Mouse (Mus musculus) CD4-positive, CD25-positive, alpha-beta regulatory T cell, adult 4 months (primary cell): ENCODE results near the gene Zdhhc6. TPM values are rescaled to one million over a fixed set of nuclear protein-coding genes. Genes with fewer than 3 reads are reported as not detected.

Experiments
- ATAC-seq: one replicate; pipeline ENCODE4 v1.8.0; 2017
- polyA plus RNA-seq, 2 experiments: library from polyadenylated mRNA; unstranded; fragments of 100-300 nt; shearing (Covaris generic); gene quantifications; one replicate each; pipeline ENCODE4 v1.2.1; 2017

Gene Zdhhc6
- polyA plus RNA-seq, 2 experiments from 2014 or later = 61.9 to 69.0 TPM

DNA sequence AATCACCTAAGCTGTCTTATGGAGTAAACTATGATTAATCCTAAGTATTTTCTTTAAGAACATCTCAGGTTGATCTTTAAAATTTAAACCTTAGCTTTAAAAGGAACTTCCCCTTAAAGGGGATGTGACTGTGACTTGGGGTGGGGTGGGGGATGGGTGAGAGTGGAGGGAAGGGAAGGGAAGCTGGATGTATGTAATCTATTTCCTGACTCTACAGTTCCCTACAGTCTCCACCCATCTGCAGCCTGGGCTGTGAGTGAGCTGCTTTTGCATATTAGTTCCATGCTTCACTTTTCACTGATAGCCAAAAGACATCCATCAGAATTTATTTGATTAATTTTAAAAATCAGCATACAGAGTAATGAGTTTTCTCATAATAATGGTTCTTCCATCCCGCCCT is 16.5 kb downstream of the Zdhhc6 start:
- ATAC-seq = no peak

DNA sequence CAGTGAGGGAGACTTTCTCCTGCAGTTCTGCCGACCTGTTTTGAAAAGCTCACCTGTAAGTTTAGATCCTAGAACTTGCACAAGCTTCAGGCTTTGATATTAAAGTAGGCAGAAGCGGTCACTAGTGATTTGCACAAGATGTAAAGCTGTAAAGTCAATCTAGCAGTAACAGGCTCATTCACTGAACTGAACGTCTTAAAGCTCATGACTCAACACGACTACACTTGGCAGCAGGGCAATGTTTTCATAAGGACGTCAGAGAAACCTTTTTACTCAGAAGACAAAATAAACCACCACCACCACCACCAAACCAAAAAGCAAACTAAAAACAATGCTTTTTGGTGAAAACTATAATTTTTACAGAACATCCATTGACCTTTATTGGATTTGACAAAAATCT is 17.9 kb downstream of the Zdhhc6 start:
- ATAC-seq = no peak

DNA sequence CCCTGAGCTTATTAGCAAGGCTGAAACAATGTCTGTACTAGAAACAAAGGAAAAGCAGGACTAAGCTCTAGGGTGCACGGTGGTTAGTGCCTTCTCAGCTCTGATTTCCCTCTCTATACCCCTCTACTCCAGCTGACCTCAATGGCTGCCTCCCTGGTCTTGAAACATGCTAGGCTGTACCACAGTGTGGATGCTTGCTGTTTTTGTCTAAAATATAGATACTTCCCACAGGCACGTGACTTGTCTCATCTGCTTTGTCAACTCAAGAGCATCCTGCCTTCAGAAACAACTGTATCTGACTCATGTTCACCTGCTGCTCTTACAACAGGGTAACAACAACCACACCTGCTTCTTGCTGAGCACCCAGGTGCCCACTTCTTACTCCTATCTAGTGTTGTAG is 18.3 kb downstream of the Zdhhc6 start:
- no peak for ATAC-seq

DNA sequence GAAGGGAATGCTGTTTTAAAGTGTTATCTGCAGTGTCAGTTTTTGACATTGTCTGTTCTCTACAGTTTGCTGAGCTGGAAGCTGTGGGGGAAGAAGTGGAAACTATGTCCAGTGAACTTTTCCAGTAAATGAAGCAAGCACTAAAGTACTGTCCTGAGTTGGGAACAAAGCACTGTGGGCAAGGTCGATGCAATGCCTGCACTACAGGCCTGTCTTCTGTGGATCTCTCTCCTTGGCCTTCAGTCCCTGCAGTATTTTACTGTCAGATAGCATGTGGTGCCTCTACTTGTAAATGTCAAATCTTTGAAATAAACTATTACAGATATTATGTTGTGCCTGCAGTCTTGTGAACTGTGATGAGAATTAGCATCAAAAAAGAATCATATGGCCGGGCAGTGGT is 19.5 kb downstream of the Zdhhc6 start:
- no peak for ATAC-seq

DNA sequence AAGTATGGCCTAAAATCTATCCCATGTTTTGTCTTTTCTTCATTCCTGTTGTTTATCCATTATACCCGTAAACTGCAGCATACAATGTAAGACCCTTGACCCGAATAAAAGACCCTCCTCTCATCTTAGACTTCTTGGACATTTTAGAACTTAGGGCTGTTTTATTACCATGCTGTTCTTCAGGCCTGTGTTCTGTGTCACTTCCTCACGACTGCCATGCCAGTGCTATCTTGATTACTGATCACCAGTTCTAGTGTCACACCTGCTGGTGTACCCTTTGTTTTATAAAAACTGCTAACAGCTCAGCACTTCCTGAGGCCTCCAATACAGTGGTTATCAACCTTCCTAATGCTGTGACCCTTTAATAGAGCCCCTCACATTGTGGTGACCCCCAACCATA is 20.3 kb downstream of the Zdhhc6 start:
- no peak for ATAC-seq

DNA sequence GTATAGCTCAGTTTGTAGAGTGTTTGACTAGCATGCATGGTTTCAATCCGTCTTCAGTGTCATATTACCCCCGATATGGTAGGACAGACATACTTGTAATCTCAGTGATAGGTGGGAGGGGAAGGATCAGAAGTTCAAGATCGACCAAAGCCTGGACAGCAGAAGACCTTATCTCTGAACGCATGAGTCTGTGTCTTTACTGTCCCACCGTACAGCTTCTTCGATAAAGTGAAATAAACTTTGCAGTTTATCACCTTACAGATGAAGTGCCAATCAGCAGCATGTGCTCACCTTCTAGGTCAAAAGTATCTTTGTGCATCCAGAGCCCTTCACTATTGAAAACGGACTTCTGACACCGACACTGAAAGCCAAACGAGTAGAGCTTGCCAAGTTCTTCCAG is 20.8 kb downstream of the Zdhhc6 start:
- ATAC-seq = no peak

DNA sequence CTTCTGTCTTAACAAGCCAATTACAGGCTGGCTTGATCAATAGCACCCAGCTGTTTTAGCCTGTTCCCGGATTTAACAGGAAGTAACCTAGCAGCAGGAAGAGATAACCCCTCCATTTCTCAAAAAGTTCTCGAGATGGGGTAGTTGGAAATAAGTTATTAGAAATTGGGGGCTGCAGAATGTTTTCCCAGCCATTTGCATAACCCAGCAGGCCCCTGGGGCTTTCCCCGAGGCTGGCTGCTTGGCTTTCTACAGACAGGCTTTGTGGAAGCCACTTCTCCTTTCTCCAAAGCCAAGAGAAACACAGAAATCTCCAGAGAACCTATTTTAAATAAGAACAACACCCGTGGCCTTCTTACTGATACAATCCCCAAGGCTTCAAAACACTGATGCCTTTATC is 22.7 kb downstream of the Zdhhc6 start:
- ATAC-seq = no peak

DNA sequence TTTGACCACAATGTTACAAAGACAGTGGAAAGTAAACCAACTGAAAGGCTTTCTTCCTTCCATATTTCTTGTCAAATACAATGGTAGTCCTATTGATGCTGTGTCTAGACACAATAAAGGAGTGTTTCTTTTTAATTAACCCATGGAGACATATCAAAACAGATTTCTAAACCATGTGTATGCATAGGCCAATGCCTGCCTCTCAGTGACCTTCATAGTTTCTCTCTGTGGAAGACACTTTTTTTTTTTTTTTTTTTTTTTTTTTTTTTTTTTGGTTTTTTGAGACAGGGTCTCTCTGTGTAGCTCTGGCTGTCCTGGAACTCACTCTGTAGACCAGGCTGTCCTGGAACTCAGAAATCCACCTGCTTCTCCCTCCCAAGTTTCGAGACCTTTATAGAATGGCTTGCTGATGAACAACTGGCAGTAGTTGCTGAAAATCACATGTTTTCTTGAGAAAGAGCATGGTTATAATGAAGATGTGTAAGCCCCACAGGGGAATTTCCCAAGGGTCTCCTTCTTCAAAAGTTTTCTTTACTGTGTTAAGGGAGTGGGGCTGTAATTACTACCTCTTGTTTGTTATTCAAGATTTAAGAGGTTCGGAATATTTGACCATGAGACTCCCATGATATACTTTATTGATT is 23.5 kb downstream of the Zdhhc6 start:
- ATAC-seq = no peak

DNA sequence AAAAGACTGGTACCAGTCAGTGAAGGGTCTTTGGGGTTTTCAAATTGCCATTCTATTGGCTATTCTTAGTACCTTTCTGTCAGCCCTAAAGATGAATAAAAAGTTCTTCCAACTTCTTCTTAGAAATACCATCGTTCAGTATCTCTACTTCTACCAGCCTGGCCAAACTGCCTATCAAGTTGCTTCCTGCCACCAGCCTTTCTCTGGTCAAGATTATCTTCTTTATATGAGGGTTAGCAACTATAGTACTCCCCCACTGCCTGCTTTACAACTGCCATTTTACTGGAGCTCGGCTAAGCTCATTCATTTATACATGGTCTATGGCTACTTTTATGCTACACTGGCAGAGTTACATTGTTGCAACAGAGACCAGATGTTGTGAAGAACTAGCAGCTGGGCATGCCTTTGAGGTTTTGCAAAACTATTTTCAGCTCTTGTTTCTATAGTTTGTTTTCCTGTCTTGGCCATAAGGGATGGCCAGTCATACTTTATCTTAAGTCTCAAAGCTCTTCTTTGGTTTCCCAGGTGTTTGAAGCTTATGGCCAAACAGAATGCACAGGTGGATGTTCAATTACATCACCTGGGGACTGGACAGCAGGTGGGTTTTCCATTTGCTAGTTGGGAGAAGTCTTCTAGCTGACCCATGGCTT is 25.1 kb downstream of the Zdhhc6 start:
- ATAC-seq = no peak

DNA sequence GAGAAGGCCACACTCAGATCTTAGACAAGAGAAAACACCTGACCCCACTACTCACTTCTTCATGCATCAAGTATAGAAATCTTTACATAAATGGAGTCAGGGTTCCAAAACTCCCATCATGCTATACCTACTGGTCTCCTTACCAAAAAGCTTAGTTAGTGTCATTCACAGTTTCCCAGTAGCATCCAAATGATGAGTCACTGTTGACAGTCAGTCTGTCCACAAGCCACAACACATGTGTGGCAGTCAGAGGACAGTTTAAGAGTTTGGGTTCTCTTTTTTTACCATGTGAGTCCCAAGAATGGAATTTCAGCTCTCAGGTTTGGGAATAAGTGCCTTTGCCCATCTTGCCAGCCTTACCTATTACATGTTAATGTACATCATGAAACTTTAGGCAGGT is 26.9 kb downstream of the Zdhhc6 start:
- no peak for ATAC-seq

DNA sequence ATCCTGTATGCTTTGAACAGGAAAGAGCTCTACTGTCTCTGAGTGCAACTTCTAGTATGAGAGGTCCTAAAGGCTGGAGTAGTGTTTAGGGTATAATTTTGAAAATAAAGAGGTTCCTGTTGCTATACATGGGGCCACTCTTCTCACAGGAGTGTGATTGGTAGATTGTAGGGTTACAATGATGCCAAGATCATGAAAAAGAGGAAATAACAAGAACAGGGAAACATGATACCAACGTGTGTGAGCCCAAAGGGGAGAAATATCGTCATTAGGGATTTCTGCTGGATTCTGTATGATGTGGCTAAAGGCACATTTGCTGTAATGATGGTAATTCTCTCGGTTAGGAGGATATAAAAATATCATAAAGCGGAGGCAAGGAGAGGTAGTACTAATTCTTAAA is 29.8 kb downstream of the Zdhhc6 start:
- ATAC-seq = no peak

DNA sequence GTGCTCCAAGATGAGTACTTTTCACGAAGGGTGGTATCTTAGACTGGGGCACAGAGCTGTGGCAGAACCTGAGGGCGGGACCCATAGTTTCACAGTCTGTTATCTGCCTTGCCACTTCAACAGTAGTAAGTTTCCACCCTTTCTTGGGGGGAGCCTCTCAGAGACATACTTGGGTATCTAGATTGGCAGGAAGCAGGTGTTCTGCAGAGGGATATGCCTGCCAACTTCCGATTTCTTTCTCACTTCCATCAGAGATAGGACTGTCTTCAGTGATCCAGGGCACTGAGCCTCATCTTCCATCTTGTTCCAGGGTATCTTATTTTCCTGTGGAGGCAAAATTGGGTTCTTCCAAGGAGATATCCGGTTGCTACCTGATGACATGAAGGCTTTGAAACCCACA is 31.7 kb downstream of the Zdhhc6 start:
- ATAC-seq = no peak

DNA sequence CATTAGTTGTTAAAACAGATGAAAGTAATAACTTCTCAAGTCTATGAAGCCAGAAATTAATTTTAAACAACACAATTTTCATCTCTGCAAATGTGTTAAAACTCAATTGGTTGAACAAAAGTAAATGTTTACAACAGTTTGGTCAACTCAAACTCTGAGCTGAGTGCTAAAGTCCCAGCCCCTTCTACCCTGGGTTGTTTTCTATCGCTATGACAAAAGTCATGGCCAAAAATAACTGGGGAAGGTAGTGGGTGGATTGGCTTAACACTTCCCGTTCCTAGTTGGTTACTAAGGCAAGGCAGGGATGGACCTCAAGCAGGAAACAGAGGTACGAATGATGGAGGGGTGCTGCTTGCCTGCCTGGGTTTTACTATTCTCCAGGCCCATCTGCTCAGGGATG is 39.1 kb downstream of the Zdhhc6 start:
- ATAC-seq = no peak

DNA sequence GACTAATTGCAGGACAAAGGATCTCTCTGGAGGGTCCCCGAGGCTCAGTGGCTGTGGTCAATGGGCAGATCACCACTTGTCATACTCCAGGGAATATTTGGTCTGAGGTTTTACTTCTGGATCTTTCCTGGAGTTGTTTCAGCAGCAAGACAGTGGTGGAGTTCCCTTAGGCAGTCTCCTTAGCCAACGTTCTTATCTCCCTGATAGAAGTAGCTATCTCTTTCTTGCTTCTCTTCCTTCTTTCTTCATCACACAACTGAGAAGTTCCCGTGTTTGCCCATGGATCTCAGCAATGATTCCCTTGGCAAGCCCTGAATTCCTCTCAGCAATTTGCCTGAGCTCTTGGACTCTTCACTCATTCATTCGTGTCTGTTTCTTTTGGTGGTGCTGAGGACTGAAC is 39.7 kb downstream of the Zdhhc6 start:
- no peak for ATAC-seq

DNA sequence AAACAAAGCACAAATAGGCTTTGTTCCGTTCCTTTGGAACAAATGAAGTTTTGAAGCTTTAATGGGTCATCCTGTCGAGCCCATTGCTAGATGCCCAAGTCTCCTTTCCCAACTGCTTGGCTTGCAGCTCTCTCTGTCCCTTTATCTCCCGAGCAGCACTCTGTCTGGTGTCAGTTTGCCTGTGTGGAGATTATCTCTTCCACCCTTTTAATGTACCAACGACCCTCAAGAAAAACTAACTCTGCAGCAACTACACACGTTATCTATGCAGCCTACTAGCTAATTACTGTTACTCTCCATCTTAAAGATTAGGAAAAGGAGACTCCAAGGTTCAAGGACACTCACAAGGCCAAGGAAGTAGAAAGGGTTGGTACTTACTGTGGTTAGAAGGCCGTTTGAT is 42.5 kb downstream of the Zdhhc6 start:
- no peak for ATAC-seq

DNA sequence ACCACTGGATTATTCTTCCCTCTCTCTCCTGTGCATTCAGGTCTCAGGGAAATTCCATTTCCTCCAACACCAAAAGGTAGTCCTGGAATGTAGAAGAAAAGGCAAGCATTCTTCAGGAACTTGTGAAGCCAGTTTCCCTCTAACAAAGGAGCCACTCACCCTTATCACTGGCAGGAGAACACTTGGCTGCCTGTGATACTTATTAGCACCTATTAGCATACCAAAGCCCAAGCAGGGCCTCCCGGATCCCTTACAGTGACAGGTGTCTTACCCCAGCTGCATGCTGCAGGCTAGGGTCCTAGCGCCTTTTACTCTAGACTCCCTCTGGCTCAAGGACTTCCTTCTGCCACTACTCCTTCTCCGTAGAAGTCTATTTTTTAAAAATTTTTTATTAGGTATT is 44.4 kb downstream of the Zdhhc6 start:
- ATAC-seq = no peak

DNA sequence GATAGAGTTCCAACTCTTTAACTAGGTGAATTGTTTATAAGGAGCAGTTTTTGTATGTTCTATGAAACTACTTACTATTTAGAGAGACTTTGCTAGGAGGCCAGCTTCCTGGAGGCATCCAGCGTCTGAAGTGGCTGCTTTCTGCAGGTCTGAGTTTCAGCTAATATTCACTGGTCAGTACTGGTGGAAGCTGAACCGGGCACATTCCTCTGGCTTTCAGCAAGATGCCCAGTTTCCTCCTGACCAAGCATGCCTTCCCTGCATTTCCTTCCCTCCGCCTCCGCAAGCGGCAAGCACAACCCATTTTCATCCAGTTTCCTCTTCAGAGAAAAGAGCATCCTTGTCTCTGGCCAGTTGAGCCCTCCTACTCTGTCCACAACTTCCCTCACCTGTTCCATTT is 46.8 kb downstream of the Zdhhc6 start:
- ATAC-seq = no peak

DNA sequence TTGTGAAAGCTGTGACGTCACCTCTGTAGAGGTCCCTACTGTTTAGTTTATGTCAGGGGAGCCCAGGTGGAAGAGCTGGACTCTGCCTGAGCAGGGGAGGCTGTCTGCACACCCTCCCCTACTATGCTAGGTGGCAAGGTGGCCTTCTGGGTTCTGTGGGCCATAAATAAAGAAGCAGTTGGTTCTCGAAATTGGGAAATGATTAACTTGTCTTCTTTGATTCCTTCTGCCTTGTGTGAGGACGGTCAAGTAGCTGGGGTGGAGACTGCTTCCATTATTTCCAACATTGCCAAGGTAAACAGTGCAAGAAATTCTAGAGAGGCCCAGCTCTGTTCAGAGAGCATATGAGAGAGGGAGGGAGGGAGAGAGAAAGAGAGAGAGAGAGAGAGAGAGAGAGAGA is 47.7 kb downstream of the Zdhhc6 start:
- no peak for ATAC-seq

DNA sequence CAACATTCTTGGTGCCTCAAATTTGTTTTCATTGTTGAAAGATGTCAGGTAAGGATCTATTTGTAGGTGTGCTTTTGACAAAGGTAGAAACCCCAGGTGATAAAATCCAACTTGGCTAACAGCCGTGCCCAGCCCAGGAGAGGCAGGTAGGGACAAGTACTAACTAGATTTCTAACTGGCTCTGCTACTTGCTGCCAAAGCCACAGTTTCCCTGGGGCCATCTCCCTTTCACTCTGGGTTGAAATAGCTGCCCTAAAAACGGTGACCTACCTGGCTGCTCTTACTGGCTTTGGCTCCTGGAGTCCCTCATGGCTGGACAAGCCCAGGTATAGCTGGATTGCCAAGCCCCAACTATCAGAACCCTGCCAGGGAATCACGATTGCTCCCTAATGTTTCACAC is 49.0 kb downstream of the Zdhhc6 start:
- ATAC-seq = no peak

DNA sequence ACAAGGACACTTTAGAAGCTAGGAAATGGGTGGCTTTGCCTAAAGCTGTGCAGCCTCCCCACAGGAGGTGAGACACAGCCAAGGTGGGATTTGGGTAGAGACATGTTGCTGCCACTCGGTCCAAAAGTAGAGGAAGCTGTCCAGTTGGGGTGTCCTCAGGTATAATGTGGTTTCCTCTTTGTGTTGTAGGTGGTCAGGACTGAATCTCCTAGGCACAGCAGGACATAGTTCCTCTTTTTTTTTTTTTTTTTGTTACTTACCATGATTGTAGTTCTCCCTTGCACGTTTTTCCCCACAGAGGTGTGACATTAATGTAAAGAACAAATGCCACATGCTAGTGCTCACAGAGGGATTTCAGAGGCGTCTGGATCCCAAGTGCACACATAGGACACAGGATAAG is 50.6 kb downstream of the Zdhhc6 start:
- ATAC-seq = no peak

DNA sequence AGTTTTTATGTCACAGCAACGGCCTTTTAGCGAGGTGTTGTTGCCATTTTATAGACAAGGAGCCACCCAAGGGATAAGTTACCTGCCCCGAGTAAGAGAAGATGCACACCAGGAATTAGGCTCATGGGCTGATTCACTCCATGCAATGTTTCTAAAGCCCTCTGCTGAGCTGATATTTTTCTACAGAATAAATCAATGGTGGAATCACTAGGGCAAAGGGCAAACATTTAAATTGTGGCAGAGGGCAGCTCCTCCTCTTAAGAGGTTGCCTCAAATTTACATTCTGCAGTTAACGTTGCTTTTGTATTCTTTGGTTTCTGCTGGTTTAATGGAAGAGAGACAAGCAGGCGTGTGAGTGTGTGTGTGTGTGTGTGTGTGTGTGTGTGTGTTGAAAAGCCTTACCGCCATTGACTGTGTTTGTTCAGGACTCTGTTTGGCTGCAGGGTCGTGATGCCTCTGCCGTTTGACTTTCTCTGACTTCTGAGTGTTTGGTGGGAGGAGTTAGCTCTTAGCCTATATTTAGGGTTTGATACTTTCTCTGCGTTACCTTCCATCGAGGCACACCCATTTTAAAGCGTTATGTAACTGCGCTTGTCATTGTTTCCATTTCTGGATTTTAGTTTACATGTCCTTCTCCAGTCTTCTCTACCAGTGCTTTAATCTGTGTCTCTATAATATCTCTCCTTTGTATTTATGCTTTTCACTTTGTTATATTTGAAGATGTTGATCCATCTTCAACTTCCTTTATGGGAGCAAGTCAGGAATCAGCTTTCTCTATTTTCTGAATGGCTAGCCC is 55.2 kb downstream of the Zdhhc6 start:
- peak; percentile 45 for ATAC-seq

DNA sequence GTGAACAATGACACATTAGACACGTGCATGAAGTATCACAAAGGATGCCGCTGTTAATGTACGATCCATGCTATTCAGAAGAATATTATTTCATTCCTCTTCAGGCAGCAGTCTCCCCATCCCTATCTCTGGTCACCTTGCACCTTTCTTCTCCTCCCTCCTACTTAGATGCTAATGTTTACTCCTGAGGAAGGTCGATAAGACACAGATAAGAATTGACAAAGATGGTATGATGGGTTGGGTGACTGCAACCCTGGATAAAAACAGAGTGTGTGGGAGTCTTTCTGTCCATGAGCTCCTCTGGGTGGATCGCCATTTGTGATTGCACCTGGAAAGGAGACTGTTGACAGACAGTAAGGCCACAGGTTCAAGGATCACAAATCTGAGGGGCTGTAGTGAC is 57.3 kb downstream of the Zdhhc6 start:
- no peak for ATAC-seq

DNA sequence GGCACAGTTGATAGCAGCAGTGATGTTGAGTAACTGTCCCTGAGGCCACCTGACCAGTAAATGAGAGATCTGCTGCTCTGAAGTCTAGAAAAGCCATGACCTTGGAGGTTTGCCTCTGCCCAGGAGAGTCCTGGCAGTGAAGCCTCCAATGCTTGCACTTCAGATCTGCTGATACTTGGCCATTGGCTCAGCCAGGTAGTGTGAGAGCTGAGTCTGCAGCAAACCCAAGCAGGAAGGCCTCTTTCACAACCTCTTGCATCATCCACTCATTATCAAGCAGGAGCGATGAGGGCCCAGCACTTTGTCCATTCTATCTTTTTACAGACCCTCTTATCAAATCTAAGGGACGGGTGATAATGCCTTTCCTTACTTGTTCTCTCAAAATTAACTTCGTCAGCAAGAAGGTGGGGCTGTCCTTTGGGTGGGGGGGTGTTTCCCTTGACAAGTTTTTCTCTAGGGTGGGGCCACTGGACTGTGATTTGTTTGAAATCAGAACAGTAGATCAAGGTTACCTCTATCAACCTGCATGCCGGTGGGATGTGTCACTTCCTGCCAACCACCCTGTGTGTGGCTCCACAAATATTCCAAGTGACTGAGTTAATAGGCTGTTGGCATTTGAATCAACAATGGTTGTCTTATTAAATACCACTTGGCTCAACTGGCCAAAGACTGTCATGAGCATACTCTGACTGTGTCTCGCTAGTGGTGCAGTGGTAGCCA is 58.0 kb downstream of the Zdhhc6 start:
- ATAC-seq = no peak

DNA sequence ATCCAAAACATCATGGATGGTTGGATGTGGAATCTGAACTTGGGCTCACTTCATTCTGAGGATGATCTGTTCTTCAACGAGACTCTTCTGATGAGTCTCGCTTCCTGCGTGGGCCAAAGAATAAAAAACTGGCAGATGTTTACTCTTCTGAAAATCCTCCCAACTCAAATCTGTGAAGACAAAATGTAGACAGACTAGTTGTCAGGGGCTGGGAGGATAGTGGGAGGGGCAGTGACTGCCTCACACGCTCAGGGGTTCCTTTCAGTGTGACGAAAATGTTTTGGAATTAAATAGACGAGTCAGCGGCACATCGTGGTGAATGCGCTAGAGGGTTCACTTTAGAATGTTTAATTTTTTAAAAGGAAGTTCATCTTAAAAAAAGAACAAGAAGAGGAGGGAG is 59.7 kb downstream of the Zdhhc6 start:
- no peak for ATAC-seq
